Mouse (Mus musculus): ENCODE data around the gene Cdk6. TPM values are rescaled to one million over a fixed set of nuclear protein-coding genes. Genes with fewer than 3 reads are reported as not detected.

Gene Cdk6
- polyA plus RNA-seq, 1 experiment = 13.4 TPM

GRCm38 (mm10) chr5:3503373-3503772 is 162.1 kb downstream of the Cdk6 start:
- no peak for TF ChIP-seq CTCF (IDR thresholded peaks at IDR 0.05; ENCODE audit: insufficient read depth, low read length)
- no peak for TF ChIP-seq POLR2A (IDR thresholded peaks at IDR 0.05; ENCODE audit: borderline replicate concordance, extremely low read depth, low read depth, low read length)
- H3K4me3 ChIP-seq (replicated peaks; ENCODE audit: extremely low read depth, low read depth, low read length) = no peak overlapping the region
- peaks cover 21% of the 10 kb centered on the region for H3K4me1 ChIP-seq (ENCODE audit: control insufficient read depth, insufficient read depth, low read length)
- DNase-seq = no peak
- WGBS = 60% methylated on average over 4 of the region's 4 CpGs

GRCm38 (mm10) chr5:3503836-3504323 is 162.6 kb downstream of the Cdk6 start:
- 73% methylated on average over 9 of the region's 9 CpGs for WGBS
- Histone ChIP-seq H3K4me1 (ENCODE audit: control insufficient read depth, insufficient read depth, low read length) (peaks cover 21% of the 10 kb centered on the region), H3K4me3 (replicated peaks; ENCODE audit: extremely low read depth, low read depth, low read length) (no peak overlapping the region)
- TF ChIP-seq CTCF (IDR thresholded peaks at IDR 0.05; ENCODE audit: insufficient read depth, low read length) (no peak), POLR2A (IDR thresholded peaks at IDR 0.05; ENCODE audit: borderline replicate concordance, extremely low read depth, low read depth, low read length) (no peak)
- DNase-seq = no peak

- no peak for TF ChIP-seq POLR2A (IDR thresholded peaks at IDR 0.05; ENCODE audit: borderline replicate concordance, extremely low read depth, low read depth, low read length)
- no peak for TF ChIP-seq CTCF (IDR thresholded peaks at IDR 0.05; ENCODE audit: insufficient read depth, low read length)
- DNase-seq = no peak
- WGBS = 75% methylated on average over 4 of the region's 4 CpGs
- Histone ChIP-seq H3K4me1 (ENCODE audit: control insufficient read depth, insufficient read depth, low read length) (peaks cover 21% of the 10 kb centered on the region), H3K4me3 (replicated peaks; ENCODE audit: extremely low read depth, low read depth, low read length) (no peak overlapping the region)
Measured at GRCm38 (mm10) chr5:3504453-3504852, 163.2 kb downstream of the Cdk6 start.

GRCm38 (mm10) chr5:3505553-3505952 is 164.3 kb downstream of the Cdk6 start:
- Histone ChIP-seq H3K4me1 (ENCODE audit: control insufficient read depth, insufficient read depth, low read length) (peaks cover 21% of the 10 kb centered on the region), H3K4me3 (replicated peaks; ENCODE audit: extremely low read depth, low read depth, low read length) (no peak overlapping the region)
- WGBS = 66% methylated on average over 2 of the region's 2 CpGs
- no peak for DNase-seq
- TF ChIP-seq CTCF (IDR thresholded peaks at IDR 0.05; ENCODE audit: insufficient read depth, low read length) (no peak), POLR2A (IDR thresholded peaks at IDR 0.05; ENCODE audit: borderline replicate concordance, extremely low read depth, low read depth, low read length) (no peak)

GRCm38 (mm10) chr5:3508480-3509381 is 167.4 kb downstream of the Cdk6 start:
- DNase-seq = no peak
- TF ChIP-seq POLR2A (IDR thresholded peaks at IDR 0.05; ENCODE audit: borderline replicate concordance, extremely low read depth, low read depth, low read length) (no peak), CTCF (IDR thresholded peaks at IDR 0.05; ENCODE audit: insufficient read depth, low read length) (no peak)
- WGBS = 42% methylated on average over 7 of the region's 7 CpGs
- H3K4me1 ChIP-seq (ENCODE audit: control insufficient read depth, insufficient read depth, low read length) = peaks cover 2% of the 10 kb centered on the region; the same call in 1 of the 2 replicates
- no peak overlapping the region for H3K4me3 ChIP-seq (replicated peaks; ENCODE audit: extremely low read depth, low read depth, low read length)

GRCm38 (mm10) chr5:3509503-3509902 is 168.2 kb downstream of the Cdk6 start:
- no peak overlapping the region for H3K4me3 ChIP-seq (replicated peaks; ENCODE audit: extremely low read depth, low read depth, low read length)
- no peak for DNase-seq
- TF ChIP-seq POLR2A (IDR thresholded peaks at IDR 0.05; ENCODE audit: borderline replicate concordance, extremely low read depth, low read depth, low read length) (no peak), CTCF (IDR thresholded peaks at IDR 0.05; ENCODE audit: insufficient read depth, low read length) (no peak)
- WGBS = 62% methylated on average over 3 of the region's 3 CpGs
- H3K4me1 ChIP-seq (ENCODE audit: control insufficient read depth, insufficient read depth, low read length) = peaks cover 2% of the 10 kb centered on the region; the same call in 1 of the 2 replicates

GRCm38 (mm10) chr5:3511097-3511795 is 170.0 kb downstream of the Cdk6 start:
- WGBS = 82% methylated on average over 10 of the region's 10 CpGs
- TF ChIP-seq CTCF (IDR thresholded peaks at IDR 0.05; ENCODE audit: insufficient read depth, low read length) (no peak), POLR2A (IDR thresholded peaks at IDR 0.05; ENCODE audit: borderline replicate concordance, extremely low read depth, low read depth, low read length) (no peak)
- Histone ChIP-seq H3K4me3 (replicated peaks; ENCODE audit: extremely low read depth, low read depth, low read length) (no peak overlapping the region), H3K4me1 (ENCODE audit: control insufficient read depth, insufficient read depth, low read length) (peaks cover 4% of the 10 kb centered on the region; the same call in 1 of the 2 replicates)
- DNase-seq = no peak

- DNase-seq = no peak
- TF ChIP-seq POLR2A (IDR thresholded peaks at IDR 0.05; ENCODE audit: borderline replicate concordance, extremely low read depth, low read depth, low read length) (no peak), CTCF (IDR thresholded peaks at IDR 0.05; ENCODE audit: insufficient read depth, low read length) (no peak)
Measured at GRCm38 (mm10) chr5:3512584-3512983, 171.3 kb downstream of the Cdk6 start.

GRCm38 (mm10) chr5:3514901-3515311 is 173.6 kb downstream of the Cdk6 start:
- 48% methylated on average over 8 of the region's 8 CpGs for WGBS
- DNase-seq = no peak
- Histone ChIP-seq H3K4me3 (replicated peaks; ENCODE audit: extremely low read depth, low read depth, low read length) (no peak overlapping the region), H3K4me1 (ENCODE audit: control insufficient read depth, insufficient read depth, low read length) (peaks cover 8% of the 10 kb centered on the region)
- TF ChIP-seq CTCF (IDR thresholded peaks at IDR 0.05; ENCODE audit: insufficient read depth, low read length) = no peak
- TF ChIP-seq POLR2A (IDR thresholded peaks at IDR 0.05; ENCODE audit: borderline replicate concordance, extremely low read depth, low read depth, low read length) = no peak

More at GRCm38 (mm10) chr5:3512584-3512983, 171.3 kb downstream of the Cdk6 start:
- 56% methylated on average over 4 of the region's 4 CpGs for WGBS
- Histone ChIP-seq H3K4me3 (replicated peaks; ENCODE audit: extremely low read depth, low read depth, low read length) (no peak overlapping the region), H3K4me1 (ENCODE audit: control insufficient read depth, insufficient read depth, low read length) (peaks cover 8% of the 10 kb centered on the region)
